Mouse (Mus musculus) left cerebral cortex, postnatal 36 days (tissue): ENCODE data around the gene Srgap1. TPM values are rescaled to one million over a fixed set of nuclear protein-coding genes. Genes with fewer than 3 reads are reported as not detected.

Source experiments
- DNase-seq, 2 experiments: peaks; one replicate each; pipeline ENCODE4 v3.0.0; 2021 to 2022; ENCODE audit warnings: low spot score in 2 of 2, mixed read lengths in 1 of 2
- intact Hi-C: fragments of 180-260 bp; cut with DNase I; formaldehyde crosslinking; loops from one replicate; pipeline ENCODE4 v1.15.1; 2025
- total RNA-seq, 2 experiments: library from RNA; stranded (reverse); gene quantifications; 2 replicates each; pipeline ENCODE4 v1.2.3; 2021

Srgap1 gene
- total RNA-seq, 2 experiments from 2014 or later: 7.7 to 11.1 TPM

DNA sequence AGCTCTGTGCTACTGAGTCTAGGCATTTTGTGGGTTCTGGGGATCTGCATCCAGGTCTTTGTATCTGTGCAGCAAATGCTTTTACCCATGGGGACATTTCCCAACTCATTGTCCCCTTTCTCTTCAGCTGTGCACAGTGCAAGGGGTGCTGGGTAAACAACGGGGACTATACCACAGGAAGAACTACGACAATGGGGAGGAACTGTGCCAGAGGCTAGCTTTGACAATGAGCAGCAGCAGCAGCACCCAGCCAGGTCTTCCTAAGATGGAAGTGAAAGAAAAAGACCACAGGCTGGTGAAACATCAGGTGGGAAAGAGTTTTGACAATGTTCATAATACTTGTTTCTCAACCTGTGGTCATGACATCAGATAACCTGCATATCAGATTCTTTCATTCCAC, 197.6 kb downstream of the Srgap1 start:
- DNase-seq: no peak
- intact Hi-C loops: no loop called here

DNA sequence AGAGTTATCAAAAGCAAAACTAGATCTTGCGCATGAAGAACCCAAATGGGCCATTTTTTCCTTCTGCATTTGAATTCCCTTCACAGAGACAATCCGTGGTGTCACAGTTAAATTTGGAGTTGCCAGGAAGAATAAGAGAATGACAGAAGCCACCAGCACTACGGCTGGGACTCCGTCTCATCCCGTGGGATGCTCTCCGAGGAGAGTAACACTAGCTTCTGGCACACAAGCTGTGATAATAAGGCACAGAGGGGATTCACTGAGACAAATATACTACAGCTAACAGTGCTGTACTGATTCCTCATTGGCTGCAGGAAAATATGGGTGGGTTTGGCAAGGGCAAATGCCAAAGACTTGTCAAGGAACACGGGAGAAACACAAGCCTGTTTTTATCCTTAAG, 201.4 kb downstream of the Srgap1 start:
- intact Hi-C loops: no loop called here
- DNase-seq: peak in 1 of 2 experiments; percentile 9

DNA sequence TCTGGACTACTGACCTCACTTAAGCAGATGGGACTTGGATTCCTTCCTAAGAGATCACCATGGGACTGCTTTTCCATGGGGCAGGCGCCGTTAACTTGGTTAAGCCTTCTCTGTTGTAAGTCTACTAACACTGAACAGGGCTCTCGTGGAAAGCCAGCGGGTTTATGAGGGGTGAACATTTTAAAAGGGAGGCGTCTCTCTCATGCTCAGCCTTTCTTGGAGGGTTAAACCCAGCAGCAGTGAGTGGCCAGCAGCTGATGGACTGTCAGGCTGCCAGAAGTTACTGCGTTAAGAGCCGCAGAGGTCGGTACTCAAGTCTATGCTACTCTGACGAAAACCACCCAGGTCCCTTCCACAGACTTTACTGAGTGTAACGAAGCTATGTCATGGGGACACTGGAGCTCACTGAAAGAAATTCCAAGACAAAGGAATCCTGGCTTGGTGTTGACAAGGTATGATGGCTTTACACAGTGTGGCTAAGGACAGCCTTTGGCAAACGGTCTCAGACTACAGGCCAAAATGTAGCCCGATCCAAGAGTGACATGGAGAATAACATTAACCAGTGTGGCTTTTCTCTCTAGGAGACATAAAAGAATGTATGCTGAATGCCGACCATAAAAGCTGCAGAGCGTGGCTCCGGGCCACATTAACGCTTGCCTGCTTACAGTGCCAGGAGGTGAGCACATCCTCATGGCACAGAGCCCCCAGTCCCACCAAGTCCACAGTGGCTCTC, 209.8 kb downstream of the Srgap1 start:
- DNase-seq: no peak
- intact Hi-C loops: loop anchor here (5.0 kb wide), 1 partner anchor 210 kb away; the partner anchor contains the start of gene Srgap1

- DNase-seq: peak; percentile 33 to 47
- intact Hi-C loops: loop anchor here (5.0 kb wide), 1 partner anchor 211 kb away; the partner anchor contains the start of gene Srgap1
Observed at GRCm38 (mm10) chr10:121836507-121837165, 210.5 kb downstream of the Srgap1 start.

DNA sequence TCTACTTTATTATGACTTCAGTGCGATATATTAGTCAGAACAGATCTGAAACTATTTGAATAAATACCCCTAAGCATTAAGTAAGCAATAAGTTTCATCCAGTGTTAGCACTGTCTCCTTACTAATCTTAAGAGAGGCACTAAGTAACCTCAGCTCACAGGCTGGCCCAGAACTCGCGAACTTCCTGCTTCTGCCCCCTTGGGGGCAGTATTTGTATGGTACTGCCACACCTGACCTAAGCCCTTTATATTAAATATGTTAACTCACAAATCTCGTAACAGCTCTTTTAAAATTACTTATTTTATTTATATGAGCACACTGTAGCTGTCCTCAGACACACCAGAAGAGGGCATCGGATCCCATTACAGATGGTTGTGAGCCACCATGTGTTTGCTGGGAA, 213.7 kb downstream of the Srgap1 start:
- DNase-seq: no peak
- intact Hi-C loops: no loop called here

- no peak for DNase-seq
- intact Hi-C loops: no loop called here
Observed at GRCm38 (mm10) chr10:121830335-121831307, 216.5 kb downstream of the Srgap1 start.

GRCm38 (mm10) chr10:121829800-121830303, 217.3 kb downstream of the Srgap1 start:
- DNase-seq: no peak
- intact Hi-C loops: no loop called here

DNA sequence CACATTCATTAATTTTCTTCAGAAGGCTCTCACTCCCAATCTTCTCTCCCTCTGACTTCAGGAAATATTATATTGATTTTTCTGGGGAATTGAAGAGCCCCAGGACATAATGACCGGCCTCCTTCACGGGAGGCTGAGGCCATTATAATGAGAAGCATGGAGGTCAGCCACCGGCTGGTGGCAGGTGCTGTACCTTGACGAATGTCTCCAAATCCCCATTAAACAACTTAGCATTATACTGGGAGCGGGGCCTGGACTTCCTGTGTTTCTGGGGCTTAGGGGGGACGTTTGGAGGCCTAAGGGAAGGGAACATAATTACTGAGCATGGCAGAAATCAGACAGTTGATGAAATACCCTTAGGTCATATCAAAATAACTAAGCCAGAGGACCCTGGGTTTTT, 218.1 kb downstream of the Srgap1 start:
- no peak for DNase-seq
- intact Hi-C loops: no loop called here

DNA sequence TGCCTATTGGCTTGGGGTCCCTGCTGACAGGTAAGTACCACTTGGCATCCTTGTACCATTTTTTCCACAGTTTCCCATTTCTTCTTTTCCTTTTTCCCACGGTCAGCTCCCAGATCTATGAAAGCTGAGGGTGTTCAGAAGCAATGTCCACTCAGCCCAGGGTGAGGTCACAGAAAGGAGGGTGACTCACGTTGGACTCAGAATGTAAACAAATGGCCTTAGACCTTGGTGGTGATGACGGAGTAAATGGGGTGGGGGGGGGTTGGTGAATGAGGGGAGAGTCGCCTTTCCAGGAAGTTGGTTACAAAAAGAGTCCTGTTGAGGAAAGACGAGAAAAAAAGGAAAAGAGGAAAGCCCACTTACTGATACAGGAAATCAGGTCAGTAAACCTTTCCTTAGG, 224.4 kb downstream of the Srgap1 start:
- DNase-seq: no peak
- intact Hi-C loops: no loop called here

- intact Hi-C loops: no loop called here
- DNase-seq: no peak
Observed at GRCm38 (mm10) chr10:121820846-121821245, 226.3 kb downstream of the Srgap1 start.

DNA sequence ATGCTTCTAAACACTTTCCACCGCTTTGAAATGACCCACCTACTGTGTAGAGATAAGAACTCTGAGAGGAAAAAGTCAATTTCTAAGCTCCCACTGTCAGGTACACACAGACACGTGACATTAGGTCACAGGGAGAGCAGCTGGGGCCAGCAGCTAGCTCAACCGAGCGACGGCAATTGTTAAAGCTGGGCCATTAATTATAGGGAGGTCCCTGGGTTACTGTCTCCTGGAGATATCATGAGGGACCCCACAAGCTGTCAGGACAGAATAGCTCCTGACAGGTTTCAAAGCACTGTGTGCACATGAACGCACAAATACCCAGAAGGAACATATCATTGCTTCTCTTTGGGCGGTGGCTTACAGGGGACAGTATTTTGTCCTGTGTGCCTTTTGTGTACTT, 229.1 kb downstream of the Srgap1 start:
- intact Hi-C loops: no loop called here
- DNase-seq: no peak

GRCm38 (mm10) chr10:121807771-121808170, 239.3 kb downstream of the Srgap1 start:
- intact Hi-C loops: no loop called here
- no peak for DNase-seq

- intact Hi-C loops: no loop called here
- DNase-seq: no peak
Observed at GRCm38 (mm10) chr10:121806806-121807205, 240.3 kb downstream of the Srgap1 start.

GRCm38 (mm10) chr10:121805933-121806341, 241.2 kb downstream of the Srgap1 start:
- DNase-seq: no peak
- intact Hi-C loops: no loop called here

- DNase-seq: no peak
- intact Hi-C loops: no loop called here
Observed at GRCm38 (mm10) chr10:121804551-121804950, 242.6 kb downstream of the Srgap1 start.

DNA sequence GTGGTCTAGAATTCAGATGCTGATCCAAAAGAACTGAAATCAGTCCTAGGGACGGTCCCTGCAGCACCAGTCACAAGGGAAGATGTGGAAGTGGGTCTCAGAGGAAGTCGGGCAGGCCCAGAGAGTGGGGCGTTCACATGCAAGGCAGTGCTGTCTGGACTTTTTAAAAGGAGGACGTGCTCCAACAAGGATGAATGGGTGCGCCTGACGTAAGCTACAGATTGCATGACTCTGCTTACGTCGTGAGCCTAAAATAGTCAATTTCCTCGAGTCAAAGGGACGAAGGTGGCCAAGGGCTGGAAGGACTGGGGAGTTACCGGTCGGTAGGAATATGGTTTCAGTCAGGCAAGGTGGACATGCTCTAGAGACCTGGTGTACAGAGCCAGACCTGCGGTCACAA, 247.1 kb downstream of the Srgap1 start:
- intact Hi-C loops: no loop called here
- no peak for DNase-seq

GRCm38 (mm10) chr10:121796027-121796802, 250.9 kb downstream of the Srgap1 start:
- DNase-seq: no peak
- intact Hi-C loops: no loop called here

GRCm38 (mm10) chr10:121794486-121794885, 252.6 kb downstream of the Srgap1 start:
- intact Hi-C loops: no loop called here

GRCm38 (mm10) chr10:121792661-121793060, 254.5 kb downstream of the Srgap1 start:
- DNase-seq: no peak
- intact Hi-C loops: no loop called here

More at GRCm38 (mm10) chr10:121794486-121794885, 252.6 kb downstream of the Srgap1 start:
- DNase-seq: no peak
